Mouse (Mus musculus) forebrain, embryonic 13.5 days (tissue): ENCODE data around the gene Vmn1r56. TPM values are rescaled to one million over a fixed set of nuclear protein-coding genes. Genes with fewer than 3 reads are reported as not detected.
"Not testable (repeated sequence)": the region's sequence is repeated elsewhere in the genome, so short reads cannot be mapped to it uniquely, and the experiment has no call there.

ENCODE experiments used
- ATAC-seq: fragments of 200-750 bp; cut with Nextera tagmentation; 2 replicates; pipeline ENCODE4 v1.8.0; 2017
- H3K27ac ChIP-seq: fragments of 300-500 bp; sonication (generic); 2 replicates; pipeline ENCODE4 v1.5.1; 2015; ENCODE audit warnings: inconsistent platforms, mild to moderate bottlenecking, moderate library complexity
- H3K27me3 ChIP-seq: fragments of 300-500 bp; sonication (generic); 2 replicates; pipeline ENCODE4 v1.6.1; 2015; ENCODE audit warnings: mild to moderate bottlenecking, inconsistent platforms
- H3K36me3 ChIP-seq: fragments of 300-500 bp; sonication (generic); 2 replicates; pipeline ENCODE4 v1.6.1; 2015; ENCODE audit warnings: mild to moderate bottlenecking, inconsistent platforms; ENCODE audit not compliant: poor library complexity, severe bottlenecking
- H3K4me1 ChIP-seq: fragments of 300-500 bp; sonication (generic); 2 replicates; pipeline ENCODE4 v1.6.1; 2015; ENCODE audit warnings: inconsistent platforms
- H3K4me2 ChIP-seq: fragments of 300-500 bp; sonication (generic); 2 replicates; pipeline ENCODE4 v1.6.1; 2015; ENCODE audit warnings: inconsistent platforms, mild to moderate bottlenecking, moderate library complexity
- H3K4me3 ChIP-seq: fragments of 300-500 bp; sonication (generic); 2 replicates; pipeline ENCODE4 v1.5.1; 2015; ENCODE audit warnings: mild to moderate bottlenecking, inconsistent platforms
- H3K9ac ChIP-seq: fragments of 300-500 bp; sonication (generic); 2 replicates; pipeline ENCODE4 v1.6.1; 2015; ENCODE audit warnings: mild to moderate bottlenecking, inconsistent platforms
- H3K9me3 ChIP-seq: fragments of 300-500 bp; sonication (generic); replicated peaks from 2 replicates; pipeline ENCODE4 v1.6.1; 2016; ENCODE audit warnings: inconsistent platforms
- WGBS: fragments of 180-500 bp; shearing (Covaris S2); methylation state at CpG from one replicate; pipeline ENCODE4 v1.1.7; 2015; 5-methylcytosine and 5-hydroxymethylcytosine counted together
- polyA plus RNA-seq: library from polyadenylated mRNA; unstranded; fragments of >200 nt; fragmentation: Nextera tagmentation; extraction: Ambion mirVana; gene quantifications from 2 replicates; pipeline ENCODE4 v1.2.1, GENCODE M21; 2015

Vmn1r56 gene
- not detected in 2 replicates for polyA plus RNA-seq

- not testable (repeated sequence) for H3K9me3 ChIP-seq, ATAC-seq, H3K36me3 ChIP-seq, H3K4me1 ChIP-seq, H3K4me3 ChIP-seq, H3K27ac ChIP-seq, H3K9ac ChIP-seq, H3K4me2 ChIP-seq, H3K27me3 ChIP-seq
Observed at GRCm38 (mm10) chr7:5196647-5197046, at the start of gene Vmn1r56. Gene Vmn1r56, minus strand, starts transcription at chr7:5196747.

- not testable (repeated sequence) for H3K4me2 ChIP-seq, H3K4me1 ChIP-seq, H3K4me3 ChIP-seq, H3K9ac ChIP-seq, H3K27me3 ChIP-seq, H3K36me3 ChIP-seq, H3K27ac ChIP-seq, ATAC-seq
- peaks cover 10% of the 10 kb centered on the region; the same call in 1 of the 2 replicates for H3K9me3 ChIP-seq
- 54% methylated on average over 1 of the region's 1 CpGs for WGBS
Observed at GRCm38 (mm10) chr7:5218193-5218592, 21.6 kb upstream of the Vmn1r56 start, which contains the start of gene Vmn1r57. Gene Vmn1r57, plus strand, starts transcription at chr7:5218493.

- H3K27me3 ChIP-seq, H3K36me3 ChIP-seq, H3K4me1 ChIP-seq, H3K4me3 ChIP-seq, H3K4me2 ChIP-seq, H3K9ac ChIP-seq, H3K9me3 ChIP-seq, H3K27ac ChIP-seq, ATAC-seq: not testable (repeated sequence)
Observed at GRCm38 (mm10) chr7:5149570-5149969, 47.0 kb downstream of the Vmn1r56 start, which contains the start of gene Vmn1r55. Gene Vmn1r55, minus strand, starts transcription at chr7:5149670.

Other genes with a start within 250 kb of the Vmn1r56 start
- not detected in 2 replicates for gene Sbk2, start 232.3 kb downstream of the Vmn1r56 start, polyA plus RNA-seq
- 0.09 and 0.19 TPM in 2 replicates for gene Sbk3, start 225.6 kb downstream of the Vmn1r56 start, polyA plus RNA-seq
- gene Zfp579, start 200.6 kb downstream of the Vmn1r56 start, polyA plus RNA-seq, result 51.2 and 56.5 TPM in 2 replicates
- gene Zfp524, start 182.3 kb downstream of the Vmn1r56 start, polyA plus RNA-seq, result 9.1 and 10.4 TPM in 2 replicates
- 46.6 and 51.2 TPM in 2 replicates for gene Fiz1, start 182.1 kb downstream of the Vmn1r56 start, polyA plus RNA-seq
- 1.5 and 2.1 TPM in 2 replicates for gene Gm44973, start 181.3 kb downstream of the Vmn1r56 start, polyA plus RNA-seq
- 5.1 and 5.4 TPM in 2 replicates for gene Zfp865, start 176.4 kb downstream of the Vmn1r56 start, polyA plus RNA-seq
- 17.0 and 19.7 TPM in 2 replicates for gene Ccdc106, start 176.2 kb downstream of the Vmn1r56 start, polyA plus RNA-seq
- gene 4632433K11Rik, start 162.6 kb downstream of the Vmn1r56 start, polyA plus RNA-seq, result not detected in 2 replicates
- gene Zfp784, start 158.3 kb downstream of the Vmn1r56 start, polyA plus RNA-seq, result 5.6 and 8.4 TPM in 2 replicates
- gene Zfp580, start 145.2 kb downstream of the Vmn1r56 start, polyA plus RNA-seq, result 45.3 and 45.6 TPM in 2 replicates
- gene U2af2, start 134.6 kb downstream of the Vmn1r56 start, polyA plus RNA-seq, result 149 and 152 TPM in 2 replicates
- gene Epn1, start 116.5 kb downstream of the Vmn1r56 start, polyA plus RNA-seq, result 60.5 and 68.9 TPM in 2 replicates
- gene Rfpl4, start 79.8 kb downstream of the Vmn1r56 start, polyA plus RNA-seq, result not detected in 2 replicates
- 0.29 and 0.30 TPM in 2 replicates for gene Rasl2-9, start 70.8 kb downstream of the Vmn1r56 start, polyA plus RNA-seq
- not detected in 2 replicates for gene Vmn1r55, start 47.1 kb downstream of the Vmn1r56 start, polyA plus RNA-seq
- gene Vmn1r57, start 21.7 kb upstream of the Vmn1r56 start, polyA plus RNA-seq, result not detected in 2 replicates
- not detected in 2 replicates for gene Gm5065, start 153.8 kb upstream of the Vmn1r56 start, polyA plus RNA-seq
- not detected in 2 replicates for gene Nlrp2, start 154.3 kb upstream of the Vmn1r56 start, polyA plus RNA-seq
- not detected in 2 replicates for gene Vmn1r58, start 216.6 kb upstream of the Vmn1r56 start, polyA plus RNA-seq